Mouse (Mus musculus): ENCODE measurements around the gene Tchp.

Gene Tchp

GRCm38 (mm10) chr5:114696939-114697338 lies 10.6 kb upstream of the Tchp start:
- DNase-seq (ENCODE audit: low read depth, low spot score) = no peak

DNA sequence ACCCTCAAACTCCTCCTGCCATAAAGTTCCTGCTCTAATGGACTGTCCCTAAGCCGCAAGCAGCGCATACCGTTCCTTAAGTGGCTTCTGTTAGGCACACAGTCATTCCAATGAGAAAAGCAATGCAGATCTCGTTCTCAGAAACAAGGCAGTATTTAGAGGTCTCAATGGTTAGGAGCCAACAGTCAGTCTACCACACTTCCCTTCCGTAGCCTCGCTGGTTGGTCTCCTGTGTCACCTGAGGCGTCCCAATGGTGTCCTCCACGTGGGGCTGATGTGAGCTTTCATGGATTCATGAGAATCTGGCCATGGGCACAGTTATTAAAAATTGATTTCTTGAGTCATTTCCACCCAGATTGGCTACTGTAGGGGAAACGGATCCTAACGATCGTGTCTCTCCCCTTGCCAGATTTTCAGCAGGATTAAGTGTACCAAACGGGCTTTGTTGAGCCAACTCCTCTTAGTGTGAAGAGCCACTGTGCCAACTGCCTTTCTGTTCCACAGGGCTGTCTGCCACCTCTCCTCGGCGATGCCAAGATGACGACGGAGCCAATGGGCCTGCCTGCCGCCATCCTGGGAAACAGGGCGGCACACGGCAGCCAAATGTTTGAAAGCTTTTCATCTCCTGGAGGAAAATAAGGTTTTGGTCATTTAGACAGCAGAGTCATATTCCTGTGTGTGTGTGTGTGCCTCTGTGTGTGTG lies 9.4 kb upstream of the Tchp start:
- DNase-seq (ENCODE audit: low read depth, low spot score) = peak; percentile 95

- peak; percentile 37 for DNase-seq (ENCODE audit: low read depth, low spot score)
These were observed 8.5 kb upstream of the Tchp start for GRCm38 (mm10) chr5:114699015-114699414.

DNA sequence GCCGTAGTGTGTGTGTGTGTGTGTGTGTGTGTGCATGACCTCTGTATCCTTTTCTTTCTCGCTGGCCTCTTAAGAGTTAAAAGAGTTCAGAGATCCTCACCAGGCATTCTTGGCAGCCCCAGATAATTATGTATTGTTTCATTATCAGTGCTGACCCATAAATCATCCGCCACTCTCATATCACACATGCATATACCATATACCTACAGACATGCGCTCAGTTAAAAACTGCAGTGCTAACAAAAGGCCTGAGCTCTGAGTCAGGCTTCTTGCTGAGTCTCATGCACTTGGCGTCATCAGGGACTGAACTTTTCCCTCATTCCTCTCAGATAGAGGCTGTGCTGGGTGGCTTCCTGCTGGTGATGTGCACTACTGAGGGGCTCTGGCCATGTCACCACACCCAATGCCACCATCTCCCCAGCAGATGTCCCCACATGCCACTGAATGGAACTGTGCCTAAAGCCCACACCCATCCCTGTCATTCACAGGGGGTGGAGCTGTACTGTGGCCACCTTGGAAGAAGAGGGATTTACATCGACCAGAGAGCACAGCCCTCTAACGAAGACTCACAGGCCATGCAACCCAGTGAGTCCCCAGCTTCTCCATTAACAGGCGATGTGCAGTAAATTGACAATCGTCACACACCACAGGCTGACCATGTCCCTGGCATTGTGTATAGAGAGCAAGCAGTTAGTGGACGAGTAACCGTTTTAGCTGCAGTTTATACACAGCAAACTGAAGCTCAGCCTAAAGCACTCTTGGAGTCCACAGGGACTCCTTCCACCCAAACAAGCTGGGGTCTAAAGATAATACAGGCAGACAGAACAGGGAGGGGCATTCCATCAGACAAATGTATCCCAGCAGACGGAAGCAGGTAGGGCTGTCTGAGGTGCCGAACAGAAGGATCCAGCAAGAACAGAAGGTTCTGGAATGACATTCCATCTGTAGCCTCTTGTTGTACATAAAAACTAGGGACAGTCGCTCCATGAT lies 4.9 kb upstream of the Tchp start:
- DNase-seq (ENCODE audit: low read depth, low spot score) = peak; percentile 50

DNA sequence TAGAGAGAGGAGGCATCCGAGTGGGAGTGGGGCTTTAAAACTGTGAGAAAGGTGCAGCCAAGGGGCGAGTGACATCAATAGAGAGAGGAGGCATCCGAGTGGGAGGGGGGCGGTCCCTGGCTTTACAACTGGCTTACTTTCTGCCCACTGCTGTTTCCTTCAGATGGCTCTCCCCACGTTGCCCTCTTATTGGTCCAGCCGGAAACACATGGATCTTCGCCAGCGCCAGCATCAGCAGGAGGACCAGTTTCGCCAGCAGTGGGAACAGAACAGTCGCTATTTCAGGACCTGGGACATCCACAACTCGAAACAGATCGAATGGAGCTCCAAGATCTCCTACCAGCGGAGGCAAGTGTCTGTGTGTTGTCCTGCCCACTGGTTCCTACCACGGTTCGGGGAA lies 931 bp downstream of the Tchp start:
- DNase-seq (ENCODE audit: low read depth, low spot score) = peak; percentile 58

GRCm38 (mm10) chr5:114709357-114709756 lies 1.8 kb downstream of the Tchp start:
- no peak for DNase-seq (ENCODE audit: low read depth, low spot score)

- DNase-seq (ENCODE audit: low read depth, low spot score) = no peak
These were observed 7.0 kb downstream of the Tchp start for GRCm38 (mm10) chr5:114714551-114714950.

GRCm38 (mm10) chr5:114717292-114717691 lies 9.7 kb downstream of the Tchp start:
- no peak for DNase-seq (ENCODE audit: low read depth, low spot score)

DNA sequence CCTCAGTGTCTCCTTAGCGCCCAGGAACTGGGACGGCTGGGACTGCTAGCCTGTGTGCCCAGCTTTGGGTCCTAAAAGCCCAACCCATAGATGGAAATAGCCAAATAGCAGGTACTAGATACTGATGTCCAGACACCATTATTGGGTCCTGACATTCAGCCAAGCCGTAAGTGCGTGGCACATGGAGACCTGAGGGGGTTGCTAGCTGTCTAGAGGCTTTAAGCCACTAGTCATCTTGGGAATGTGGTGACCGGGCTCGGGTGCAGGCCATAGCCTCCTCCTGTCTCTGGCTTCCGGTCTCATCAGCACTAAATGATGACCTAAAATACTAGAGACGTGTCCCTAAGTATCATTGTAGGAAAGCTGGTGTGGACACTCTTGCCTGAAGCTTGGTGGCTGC lies 10.4 kb downstream of the Tchp start:
- DNase-seq (ENCODE audit: low read depth, low spot score) = no peak

- peak; percentile 94 for DNase-seq (ENCODE audit: low read depth, low spot score)
These were observed 10.9 kb downstream of the Tchp start for GRCm38 (mm10) chr5:114718483-114718882.

DNA sequence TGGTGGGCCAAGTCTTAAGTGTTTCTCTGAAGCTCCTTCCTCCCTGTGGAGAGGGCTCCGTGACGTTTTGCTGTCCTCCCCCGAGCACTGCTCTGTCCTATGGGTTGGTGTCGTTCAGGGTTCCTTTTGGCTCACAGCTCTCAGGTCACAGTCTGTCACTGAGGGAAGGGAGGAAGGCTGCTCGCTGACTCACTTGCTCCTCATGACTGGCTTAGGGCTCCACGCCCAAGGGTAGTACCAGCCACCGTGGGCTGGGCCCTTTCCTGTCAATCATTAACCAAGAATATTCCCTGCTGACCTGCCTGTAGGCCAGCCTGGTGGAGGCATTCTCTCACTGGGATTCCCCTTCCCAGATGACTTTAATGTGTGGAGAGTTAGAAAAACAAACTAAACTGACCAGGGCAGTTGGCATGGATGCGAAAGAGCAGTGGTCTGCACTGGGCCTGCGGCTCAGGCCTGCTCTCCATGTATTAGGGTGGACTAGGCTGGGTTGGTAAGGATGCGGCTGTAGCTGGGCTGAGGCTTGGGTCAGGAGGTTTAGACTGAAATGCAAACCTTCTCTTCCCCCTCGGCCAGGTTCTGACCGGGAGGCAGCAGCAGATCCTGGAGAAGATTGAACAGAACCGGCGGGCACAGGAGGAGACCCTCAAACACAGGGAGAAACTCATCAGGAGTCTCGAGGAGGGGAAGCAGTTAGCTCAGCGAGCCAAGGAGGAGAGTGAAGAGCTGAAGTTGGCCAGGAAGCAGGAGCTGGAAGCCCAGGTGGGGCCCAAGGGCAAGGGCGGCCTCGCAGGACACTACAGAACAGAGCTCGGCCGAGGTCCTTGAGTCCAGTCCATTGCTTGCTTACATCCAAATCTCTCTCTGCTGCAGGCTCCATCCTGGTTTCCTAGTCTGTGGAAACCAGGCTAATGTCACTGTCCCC lies 11.7 kb downstream of the Tchp start:
- DNase-seq (ENCODE audit: low read depth, low spot score) = peak; percentile 89

DNA sequence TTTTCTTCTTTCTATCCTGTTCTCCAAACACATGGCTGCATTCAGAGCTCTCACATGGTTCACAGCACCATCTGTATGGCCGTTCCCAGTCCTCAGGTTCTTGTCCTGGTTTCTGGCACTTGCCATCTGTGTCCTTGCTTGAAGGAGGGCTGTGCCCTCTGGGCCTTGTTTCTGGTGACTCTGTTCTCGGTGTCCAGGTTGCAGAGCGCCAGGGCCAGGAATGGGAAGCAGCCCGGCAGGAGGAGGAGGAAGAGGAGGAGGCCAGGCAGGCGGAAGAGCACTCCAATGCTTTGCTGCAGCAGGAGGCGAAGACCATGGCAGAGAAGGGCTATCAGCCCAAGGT lies 12.3 kb downstream of the Tchp start:
- DNase-seq (ENCODE audit: low read depth, low spot score) = peak; percentile 71

- no peak for DNase-seq (ENCODE audit: low read depth, low spot score)
These were observed 13.2 kb downstream of the Tchp start for GRCm38 (mm10) chr5:114720784-114721183.

DNA sequence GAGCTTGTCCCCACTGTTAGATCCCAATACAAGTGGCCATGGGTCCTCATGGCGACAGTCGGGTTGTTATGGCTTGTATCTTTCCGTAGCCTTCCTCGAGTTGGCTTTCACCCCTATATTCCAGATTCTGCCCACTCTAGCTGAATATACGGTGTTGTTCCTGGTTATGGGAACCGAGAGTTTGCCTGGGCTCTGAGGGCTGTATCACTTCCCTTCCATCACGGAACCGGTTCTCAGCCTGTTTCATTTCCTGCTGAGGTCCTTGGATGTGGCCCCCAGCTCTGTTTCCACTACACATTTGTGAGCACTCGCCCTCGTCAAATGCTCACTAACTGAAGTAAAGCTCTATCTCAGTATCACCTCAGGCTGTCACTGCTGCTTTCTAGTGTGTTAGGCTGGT lies 14.4 kb downstream of the Tchp start:
- DNase-seq (ENCODE audit: low read depth, low spot score) = no peak

DNA sequence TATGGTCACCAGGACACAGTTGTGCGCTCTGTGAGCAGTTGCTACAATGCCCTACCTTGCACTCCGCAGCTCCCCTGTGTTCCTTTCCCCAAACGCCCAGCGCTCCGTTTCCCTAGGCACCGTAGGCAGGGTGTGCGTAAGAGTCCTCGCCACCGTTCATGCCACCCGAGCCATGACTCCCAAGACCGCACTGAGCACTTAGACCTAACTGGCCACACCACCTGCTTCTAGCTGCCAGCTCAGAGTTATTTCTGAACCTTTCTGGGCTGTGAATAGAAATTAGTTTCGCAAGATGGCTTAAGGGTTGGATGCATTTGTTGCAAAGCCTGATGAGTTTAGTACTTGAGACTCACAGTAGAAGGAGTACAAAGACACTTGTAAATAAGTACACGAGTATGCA lies 15.3 kb downstream of the Tchp start:
- DNase-seq (ENCODE audit: low read depth, low spot score) = no peak

- DNase-seq (ENCODE audit: low read depth, low spot score) = no peak
These were observed 20.6 kb downstream of the Tchp start for GRCm38 (mm10) chr5:114728160-114728559.

GRCm38 (mm10) chr5:114730129-114730528 lies 22.6 kb downstream of the Tchp start:
- no peak for DNase-seq (ENCODE audit: low read depth, low spot score)

DNA sequence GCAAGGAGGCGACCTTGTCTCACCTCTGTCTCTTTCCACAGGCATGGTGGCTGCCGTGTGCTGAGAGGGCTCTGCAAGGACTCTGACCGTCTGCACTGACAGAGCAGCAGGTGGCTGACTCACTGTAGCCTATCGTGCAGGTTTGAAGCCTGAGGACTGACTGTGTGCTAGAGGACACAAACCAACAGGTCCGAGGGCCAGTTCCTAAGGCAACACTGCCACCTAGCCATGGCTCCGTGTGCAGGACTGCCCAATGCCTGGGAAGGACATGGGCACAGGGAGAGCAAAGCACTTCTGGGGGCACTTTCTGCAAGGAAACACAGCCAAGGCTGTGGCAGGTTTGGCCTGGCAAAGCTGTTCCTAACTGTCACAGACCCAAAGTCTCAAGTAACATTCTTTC lies 23.9 kb downstream of the Tchp start:
- peak; percentile 44 for DNase-seq (ENCODE audit: low read depth, low spot score)

- DNase-seq (ENCODE audit: low read depth, low spot score) = peak; percentile 52
These were observed 24.4 kb downstream of the Tchp start for GRCm38 (mm10) chr5:114731969-114732368.

DNA sequence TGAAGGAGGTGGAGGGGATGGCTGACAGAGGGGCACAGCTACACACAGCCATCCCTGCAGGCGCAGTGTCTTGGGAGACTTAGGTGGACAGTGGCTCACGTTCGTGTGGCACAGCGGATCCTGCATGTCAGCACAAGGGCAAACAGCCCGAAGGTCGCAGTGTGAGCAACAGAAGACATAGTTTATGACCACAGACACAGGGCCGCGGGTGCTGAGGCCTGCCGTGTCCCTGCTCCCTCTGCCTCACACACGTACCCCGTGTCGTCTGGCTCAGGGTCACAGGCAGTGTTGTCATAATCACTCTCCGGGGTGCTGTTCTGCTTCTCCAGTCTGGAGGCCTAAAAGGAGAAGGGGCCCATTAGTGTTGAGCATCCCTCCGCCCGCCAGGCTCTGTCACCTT lies 26.0 kb downstream of the Tchp start:
- DNase-seq (ENCODE audit: low read depth, low spot score) = no peak

- no peak for DNase-seq (ENCODE audit: low read depth, low spot score)
These were observed 29.7 kb downstream of the Tchp start for GRCm38 (mm10) chr5:114737090-114737887.

All from brain, adult 2 months (tissue).